Mouse (Mus musculus): ENCODE measurements around the gene Depdc5. TPM values are rescaled to one million over a fixed set of nuclear protein-coding genes. Genes with fewer than 3 reads are reported as not detected.

Gene Depdc5
- total RNA-seq, 1 experiment = 27.2 TPM

GRCm38 (mm10) chr5:33043397-33043796, 179.9 kb downstream of the Depdc5 start:
- Histone ChIP-seq H3K9ac (ENCODE audit: insufficient read depth, low read depth, low read length, poor library complexity, severe bottlenecking) (no peak overlapping the region), H3K27ac (ENCODE audit: insufficient read depth, low read depth, low read length, poor library complexity, severe bottlenecking) (no peak overlapping the region), H3K9me3 (ENCODE audit: control insufficient read depth, insufficient read depth, low read depth, low read length) (no peaks in the 10 kb centered on the region), H3K36me3 (ENCODE audit: control insufficient read depth, insufficient read depth, low read length, poor library complexity, severe bottlenecking) (no peaks in the 10 kb centered on the region), H3K4me3 (ENCODE audit: insufficient read depth in 1 of 2, low read depth in 1 of 2, low read length in 2 of 2, poor library complexity in 1 of 2, severe bottlenecking in 1 of 2) (no peak overlapping the region), H3K4me1 (ENCODE audit: control insufficient read depth in 2 of 2, insufficient read depth in 2 of 2, low read length in 2 of 2, poor library complexity in 1 of 2) (peaks cover 0 to 8% of the 10 kb centered on the region in 2 experiments; a peak in 1 of 4 replicates)
- TF ChIP-seq CHD2 (IDR thresholded peaks at IDR 0.05; ENCODE audit: low read depth, low read length) = no peak
- no peak for TF ChIP-seq ZNF384 (IDR thresholded peaks at IDR 0.05; ENCODE audit: low read depth, low read length)
- TF ChIP-seq ZC3H11A (IDR thresholded peaks at IDR 0.05; ENCODE audit: borderline replicate concordance, low read depth, low read length) = no peak
- TF ChIP-seq HCFC1 (IDR thresholded peaks at IDR 0.05; ENCODE audit: borderline replicate concordance, insufficient read depth, low read length) = no peak
- TF ChIP-seq MAFK (IDR thresholded peaks at IDR 0.05; ENCODE audit: insufficient read depth, low read depth, low read length) = no peak
- DNase-seq (ENCODE audit: low read depth, low spot score) = no peak
- in situ Hi-C loops (cut with MboI; ENCODE audit: low sequenced_read_pairs in 2 of 2, unreplicated experiment in 2 of 2) = loop anchor here in 1 of 2 experiments (25.0 kb wide), 1 partner anchor 456 kb away; no protein-coding TSS in a partner anchor

Other genes starting within 250 kb of the Depdc5 start
- 75.4 and 87.5 TPM in 2 replicates for gene Pisd, start 78.1 kb upstream of the Depdc5 start, total RNA-seq (2012; rRNA removed)
- 2.9 TPM in 1 of 2 replicates, not detected in the other for gene Gm20671, start 36.6 kb upstream of the Depdc5 start, total RNA-seq (2012; rRNA removed)
- gene Prr14l, start 9.4 kb upstream of the Depdc5 start, total RNA-seq (2012; rRNA removed) = 21.9 and 23.1 TPM in 2 replicates
- 59.4 and 99.0 TPM in 2 replicates for gene Ywhah, start 155.1 kb downstream of the Depdc5 start, total RNA-seq (2012; rRNA removed)
- gene Slc5a1, start 240.5 kb downstream of the Depdc5 start, total RNA-seq (2012; rRNA removed) = 4.0 and 5.0 TPM in 2 replicates

Data from ES-E14 (cell line).